In the genomic region with DNA sequence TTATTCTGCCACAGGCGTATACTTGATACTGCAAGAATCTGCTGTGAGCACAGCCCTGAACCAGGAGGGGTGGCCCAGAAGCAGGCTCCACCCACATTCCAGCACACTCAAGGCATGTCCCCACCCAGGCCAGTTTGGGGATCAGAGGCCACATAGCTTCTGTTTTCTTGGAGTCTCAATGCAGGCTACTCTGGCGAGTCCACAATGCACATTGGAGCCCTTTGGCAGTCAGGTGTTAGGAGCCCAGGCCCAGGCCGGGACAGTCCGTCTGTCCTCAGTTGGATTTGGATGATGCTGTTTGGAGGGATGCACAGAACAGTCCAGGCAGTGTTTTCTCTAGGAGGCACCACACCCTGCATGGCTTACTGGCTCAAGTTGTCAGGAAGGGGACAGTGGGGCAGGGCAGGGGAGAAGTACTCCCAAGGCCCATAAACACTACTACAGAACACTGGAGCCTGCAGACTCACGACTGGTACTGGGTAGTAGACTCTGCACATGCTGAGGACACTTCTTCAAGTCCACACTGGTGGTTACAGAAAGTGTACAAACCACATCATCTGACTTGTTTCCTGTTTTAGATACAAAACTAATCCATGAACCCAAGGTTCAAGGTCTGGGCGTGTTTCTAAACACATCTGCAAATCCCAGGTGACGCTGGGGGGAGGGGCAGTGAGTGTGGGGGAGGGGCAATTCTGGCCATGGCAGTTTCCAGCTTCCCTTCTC, we compare ENCODE assay signal across 8 mouse cellular contexts. TPM values are rescaled to one million over a fixed set of nuclear protein-coding genes. Genes with fewer than 3 reads are reported as not detected.
A peak's percentile ranks its signal among the peaks of the same experiment; 100 is the strongest.
DNase-seq lines count a peak whose midpoint lies in the region; ATAC-seq and TF ChIP-seq lines count a peak whose summit lies in the region.

No protein-coding gene starts in this region.

- TF ChIP-seq POLR2A in small intestine, adult 2 months (IDR thresholded peaks at IDR 0.05; ENCODE audit: low read depth, low read length), result no peak

- no peaks in the 10 kb centered on the region for H3K9me3 ChIP-seq in forebrain, embryonic 10.5 days
- no peaks in the 10 kb centered on the region for H3K9me3 ChIP-seq in forebrain, embryonic 16.5 days (ENCODE audit: control insufficient read depth, low read length)
- H3K9me3 ChIP-seq in limb, embryonic 15.5 days, result no peaks in the 10 kb centered on the region

- H3K27ac ChIP-seq in forebrain, embryonic 10.5 days, result peak overlapping the region; percentile 76
- H3K27ac ChIP-seq in forebrain, embryonic 16.5 days (ENCODE audit: low read length), result no peak overlapping the region
- peak overlapping the region; percentile 75 for H3K27ac ChIP-seq in limb, embryonic 15.5 days
- H3K27ac ChIP-seq in small intestine, adult 2 months (ENCODE audit: insufficient read depth, low read depth, low read length), result peak overlapping the region; percentile 91

- H3K27me3 ChIP-seq in forebrain, embryonic 10.5 days (ENCODE audit: poor library complexity, severe bottlenecking), result no peaks in the 10 kb centered on the region
- no peaks in the 10 kb centered on the region for H3K27me3 ChIP-seq in forebrain, embryonic 16.5 days (replicated peaks; ENCODE audit: control insufficient read depth, insufficient read depth, low read length)
- H3K27me3 ChIP-seq in limb, embryonic 15.5 days, result no peaks in the 10 kb centered on the region
- no peaks in the 10 kb centered on the region for H3K27me3 ChIP-seq in small intestine, adult 2 months (ENCODE audit: control insufficient read depth, insufficient read depth, low read length)

- H3K9ac ChIP-seq in forebrain, embryonic 16.5 days (replicated peaks; ENCODE audit: low read depth, low read length), result no peak overlapping the region
- no peak overlapping the region for H3K9ac ChIP-seq in limb, embryonic 15.5 days

- H3K4me1 ChIP-seq in forebrain, embryonic 10.5 days, result peaks cover 29% of the 10 kb centered on the region
- peaks cover 2% of the 10 kb centered on the region for H3K4me1 ChIP-seq in forebrain, embryonic 16.5 days (replicated peaks; ENCODE audit: control insufficient read depth, insufficient read depth, low read length)
- H3K4me1 ChIP-seq in limb, embryonic 15.5 days, result peaks cover 25% of the 10 kb centered on the region
- peaks cover 25% of the 10 kb centered on the region for H3K4me1 ChIP-seq in small intestine, adult 2 months (ENCODE audit: control insufficient read depth, insufficient read depth, insufficient read length, low read length)

- H3K4me2 ChIP-seq in forebrain, embryonic 16.5 days (ENCODE audit: low read length), result no peak overlapping the region
- no peak overlapping the region for H3K4me2 ChIP-seq in limb, embryonic 15.5 days

- peaks cover 64% of the 10 kb centered on the region for H3K36me3 ChIP-seq in forebrain, embryonic 10.5 days (replicated peaks)
- H3K36me3 ChIP-seq in forebrain, embryonic 16.5 days (ENCODE audit: control insufficient read depth, insufficient read depth), result peaks cover 2% of the 10 kb centered on the region
- peaks cover 56% of the 10 kb centered on the region for H3K36me3 ChIP-seq in limb, embryonic 15.5 days
- peaks cover 29% of the 10 kb centered on the region for H3K36me3 ChIP-seq in small intestine, adult 2 months (ENCODE audit: control insufficient read depth, insufficient read depth, low read length)

- intact Hi-C loops in heart, postnatal 10 days (cut with DNase I), result no loop called here

- peak; percentile 33 for DNase-seq in forebrain, embryonic 10.5 days (ENCODE audit: extremely low spot score, low spot score)
- DNase-seq in Muller cell, postnatal 12 days (ENCODE audit: inconsistent ontology term), result peak; percentile 73
- DNase-seq in heart, postnatal 10 days, result peak; percentile 54 to 60
- no peak for DNase-seq in cerebellum, postnatal 4 days (ENCODE audit: low spot score in 2 of 2)

- no peak for TF ChIP-seq CTCF in small intestine, adult 2 months (IDR thresholded peaks at IDR 0.05; ENCODE audit: extremely low read depth, insufficient read length, insufficient replicate concordance, low read depth, low read length)

- no peak for ATAC-seq in forebrain, embryonic 16.5 days
- peak; percentile 64; the same call in 1 of the 2 replicates for ATAC-seq in limb, embryonic 15.5 days (ENCODE audit: insufficient number of reproducible peaks, low FRiP score, low TSS enrichment, low read depth)
- no peak for ATAC-seq in cerebellum, adult (ENCODE audit: insufficient number of reproducible peaks, low FRiP score, low TSS enrichment)

- WGBS in forebrain, embryonic 10.5 days, result 28% methylated on average over 7 of the region's 7 CpGs
- 48% methylated on average over 7 of the region's 7 CpGs for WGBS in forebrain, embryonic 16.5 days
- WGBS in limb, embryonic 15.5 days, result 28% methylated on average over 7 of the region's 7 CpGs
- WGBS in small intestine, adult 2 months, result 19% methylated on average over 7 of the region's 7 CpGs

- peak overlapping the region; percentile 14; the same call in 1 of the 2 replicates for H3K4me3 ChIP-seq in forebrain, embryonic 10.5 days
- H3K4me3 ChIP-seq in forebrain, embryonic 16.5 days (replicated peaks; ENCODE audit: low read length), result no peak overlapping the region
- no peak overlapping the region for H3K4me3 ChIP-seq in limb, embryonic 15.5 days
- no peak overlapping the region for H3K4me3 ChIP-seq in small intestine, adult 2 months (ENCODE audit: low read depth, low read length)

RNA-seq across cellular contexts. Expression of a gene that starts 13.5 kb away (rescaled TPM):
- polyA plus RNA-seq in forebrain, embryonic 10.5 days (2016; fragmentation: Nextera tagmentation; extraction: Ambion mirVana), result 27.0 and 29.8 TPM in 2 replicates
- polyA plus RNA-seq in forebrain, embryonic 16.5 days (2015; fragmentation: Nextera tagmentation; extraction: Ambion mirVana), result 21.5 and 23.1 TPM in 2 replicates
- total RNA-seq in heart, postnatal 10 days (2021), result 10 to 100 TPM; 38.2 to 45.5 TPM
- 26.2 and 30.5 TPM in 2 replicates for polyA plus RNA-seq in limb, embryonic 15.5 days (2015; fragmentation: Nextera tagmentation; extraction: Ambion mirVana)
- polyA plus RNA-seq in small intestine, adult 2 months (2012; rRNA removed), result 72.4 and 105 TPM in 2 replicates

RNA-seq across cellular contexts. Expression of a gene that starts 49.6 kb away (rescaled TPM):
- polyA plus RNA-seq in forebrain, embryonic 10.5 days (2016; fragmentation: Nextera tagmentation; extraction: Ambion mirVana), result 24.6 and 25.5 TPM in 2 replicates
- polyA plus RNA-seq in forebrain, embryonic 16.5 days (2015; fragmentation: Nextera tagmentation; extraction: Ambion mirVana), result 19.8 and 23.9 TPM in 2 replicates
- 10 to 100 TPM; 15.3 to 17.1 TPM for total RNA-seq in heart, postnatal 10 days (2021)
- polyA plus RNA-seq in limb, embryonic 15.5 days (2015; fragmentation: Nextera tagmentation; extraction: Ambion mirVana), result 17.1 and 19.6 TPM in 2 replicates
- polyA plus RNA-seq in small intestine, adult 2 months (2012; rRNA removed), result 9.0 and 17.4 TPM in 2 replicates

RNA-seq across cellular contexts. Expression of a gene that starts 57.9 kb away (rescaled TPM):
- 25.4 and 26.7 TPM in 2 replicates for polyA plus RNA-seq in forebrain, embryonic 10.5 days (2016; fragmentation: Nextera tagmentation; extraction: Ambion mirVana)
- 20.2 and 23.6 TPM in 2 replicates for polyA plus RNA-seq in forebrain, embryonic 16.5 days (2015; fragmentation: Nextera tagmentation; extraction: Ambion mirVana)
- total RNA-seq in heart, postnatal 10 days (2021), result 10 to 100 TPM; 54.0 to 54.3 TPM
- 23.1 and 24.3 TPM in 2 replicates for polyA plus RNA-seq in limb, embryonic 15.5 days (2015; fragmentation: Nextera tagmentation; extraction: Ambion mirVana)
- 19.6 and 21.6 TPM in 2 replicates for polyA plus RNA-seq in small intestine, adult 2 months (2012; rRNA removed)

Comparison
In these comparisons a context has a peak if more than half of its experiments do, and no peak if none do; other contexts are left out.
1. DNase-seq: peak in forebrain, embryonic 10.5 days (single experiment), Muller cell, postnatal 12 days (single experiment) and heart, postnatal 10 days (2 of 2); none in cerebellum, postnatal 4 days (0 of 2).